ENCODE assay signal across 8 mouse cellular contexts in the genomic region with DNA sequence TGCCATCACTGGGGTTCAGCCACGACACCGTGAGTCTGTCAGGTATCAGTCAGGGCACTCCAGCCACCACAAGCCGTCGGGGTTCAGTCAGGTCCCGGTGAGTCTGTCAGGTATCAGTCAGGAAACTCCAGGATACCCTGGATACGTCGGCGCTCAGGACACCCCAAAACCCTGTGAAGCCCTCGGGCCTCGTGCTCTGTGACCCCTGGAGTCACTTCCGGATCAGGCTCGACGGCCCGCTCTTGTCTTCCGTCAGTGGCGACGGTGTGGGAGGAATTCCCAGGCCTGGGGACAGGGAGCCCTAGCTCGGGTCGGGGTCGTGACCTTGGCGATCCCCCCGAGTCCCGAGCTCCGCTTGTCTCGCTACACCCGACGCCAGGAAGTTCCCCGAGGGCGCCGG. TPM values are rescaled to one million over a fixed set of nuclear protein-coding genes. Genes with fewer than 3 reads are reported as not detected.
DNase-seq lines count a peak whose midpoint lies in the region; ATAC-seq and TF ChIP-seq lines count a peak whose summit lies in the region.

No protein-coding gene starts in this region.

- H3K36me3 ChIP-seq in kidney, adult 2 months (ENCODE audit: control insufficient read depth, insufficient read depth, low read length) = no peaks in the 10 kb centered on the region
- H3K36me3 ChIP-seq in forebrain, embryonic 16.5 days (ENCODE audit: control insufficient read depth, insufficient read depth) = no peaks in the 10 kb centered on the region
- H3K36me3 ChIP-seq in liver, embryonic 16.5 days (ENCODE audit: control insufficient read depth, insufficient read depth) = peaks cover 14% of the 10 kb centered on the region

- peak overlapping the region; percentile 82 for H3K4me2 ChIP-seq in forebrain, embryonic 16.5 days (ENCODE audit: low read length)
- peak overlapping the region; percentile 82 for H3K4me2 ChIP-seq in liver, embryonic 16.5 days (ENCODE audit: low read depth, low read length)

- CTCF ChIA-PET in Patski (lab: Charles Lee) = no interaction called here

- peak overlapping the region; percentile 78 for H3K4me3 ChIP-seq in kidney, adult 2 months (ENCODE audit: insufficient read depth, low read depth, low read length)
- peak overlapping the region; percentile 74 for H3K4me3 ChIP-seq in forebrain, embryonic 16.5 days (replicated peaks; ENCODE audit: low read length)
- peak overlapping the region; percentile 88 for H3K4me3 ChIP-seq in liver, embryonic 16.5 days (ENCODE audit: low read depth, low read length)

- H3K4me1 ChIP-seq in kidney, adult 2 months (ENCODE audit: control insufficient read depth, insufficient read depth, low read length) = peaks cover 5% of the 10 kb centered on the region; the same call in 1 of the 2 replicates
- peaks cover 9% of the 10 kb centered on the region for H3K4me1 ChIP-seq in forebrain, embryonic 16.5 days (replicated peaks; ENCODE audit: control insufficient read depth, insufficient read depth, low read length)
- H3K4me1 ChIP-seq in liver, embryonic 16.5 days (ENCODE audit: control insufficient read depth, low read depth, low read length) = peaks cover 32% of the 10 kb centered on the region

- TF ChIP-seq POLR2A in kidney, adult 2 months (IDR thresholded peaks at IDR 0.05; ENCODE audit: low read depth, low read length) = no peak

- peak overlapping the region; percentile 73 for H3K27ac ChIP-seq in kidney, adult 2 months (ENCODE audit: insufficient read depth, low read depth, low read length)
- 0 out of 2 replicates have a peak overlapping the region, but pooled peaks have one; percentile 15 for H3K27ac ChIP-seq in forebrain, embryonic 16.5 days (ENCODE audit: low read length)
- peak overlapping the region; percentile 92 for H3K27ac ChIP-seq in liver, embryonic 16.5 days (ENCODE audit: low read length)

- no peaks in the 10 kb centered on the region for H3K9me3 ChIP-seq in forebrain, embryonic 16.5 days (ENCODE audit: control insufficient read depth, low read length)
- H3K9me3 ChIP-seq in liver, embryonic 16.5 days (replicated peaks; ENCODE audit: control insufficient read depth, low read length) = no peaks in the 10 kb centered on the region

- ATAC-seq in Patski = peak; percentile 24
- peak; percentile 19 for ATAC-seq in forebrain, embryonic 16.5 days
- ATAC-seq in liver, embryonic 16.5 days (ENCODE audit: low read depth) = peak; percentile 9

- peak overlapping the region; percentile 71 for H3K9ac ChIP-seq in forebrain, embryonic 16.5 days (replicated peaks; ENCODE audit: low read depth, low read length)
- peak overlapping the region; percentile 95 for H3K9ac ChIP-seq in liver, embryonic 16.5 days (ENCODE audit: low read depth, low read length)

- POLR2A ChIA-PET in Patski (lab: Charles Lee) = interaction anchor here (1.0 to 1.4 kb wide), 2 partner anchors 9 to 834 kb away, joined by 3 to 5 read pairs; a partner anchor contains a TSS

- WGBS in kidney, adult 2 months = 7% methylated on average over 30 of the region's 30 CpGs
- WGBS in forebrain, embryonic 16.5 days = 7% methylated on average over 30 of the region's 30 CpGs
- WGBS in liver, embryonic 16.5 days (ENCODE audit: insufficient replicate concordance) = 3% methylated on average over 30 of the region's 30 CpGs

- in situ Hi-C loops in Patski (cut with MboI; ENCODE audit: low pct_unique_long_range_greater_than_20kb) = loop anchor here (5.0 to 25.0 kb wide), 2 partner anchors 130 to 385 kb away; a partner anchor contains a TSS

- no peaks in the 10 kb centered on the region for H3K27me3 ChIP-seq in kidney, adult 2 months (replicated peaks; ENCODE audit: control insufficient read depth, insufficient read depth, low read length)
- no peaks in the 10 kb centered on the region for H3K27me3 ChIP-seq in Patski
- H3K27me3 ChIP-seq in forebrain, embryonic 16.5 days (replicated peaks; ENCODE audit: control insufficient read depth, insufficient read depth, low read length) = no peaks in the 10 kb centered on the region
- no peaks in the 10 kb centered on the region for H3K27me3 ChIP-seq in liver, embryonic 16.5 days (ENCODE audit: control insufficient read depth, insufficient read depth, low read depth, low read length)

- no peak for TF ChIP-seq CTCF in kidney, adult 2 months (conservative IDR thresholded peaks at IDR 0.05; ENCODE audit: insufficient read depth, insufficient read length, low read depth, low read length)
- no peak for TF ChIP-seq CTCF in Patski (IDR thresholded peaks at IDR 0.05)

- no peak for DNase-seq in kidney, adult 2 months
- no peak for DNase-seq in kidney, postnatal 4 days
- no peak for DNase-seq in Patski (ENCODE audit: low read depth, low spot score)
- DNase-seq in yolk sac, embryonic 10.5 days (ENCODE audit: low spot score) = no peak
- no peak for DNase-seq in adrenal gland, adult 2 months
- no peak for DNase-seq in thymus, postnatal 0 days (ENCODE audit: low spot score)

RNA-seq across cellular contexts. Expression of a gene that starts 0.5 kb away (rescaled TPM):
- polyA plus RNA-seq in kidney, adult 2 months (2012; rRNA removed) = 39.9 and 48.1 TPM in 2 replicates
- polyA plus RNA-seq in Patski (2021) = 95.9 TPM
- polyA plus RNA-seq in forebrain, embryonic 16.5 days (2015; fragmentation: Nextera tagmentation; extraction: Ambion mirVana) = 120 and 121 TPM in 2 replicates
- polyA plus RNA-seq in liver, embryonic 16.5 days (2015; fragmentation: Nextera tagmentation; extraction: Ambion mirVana) = 64.2 and 74.4 TPM in 2 replicates
- total RNA-seq in adrenal gland, adult 2 months (2021) = 100 to 1,000 TPM; 120 to 137 TPM
- 33.9 and 39.0 TPM in 2 replicates for polyA plus RNA-seq in adrenal gland, adult 2 months (2012; rRNA removed)
- 149 TPM in 2 replicates for polyA plus RNA-seq in thymus, postnatal 0 days (2015; fragmentation: Nextera tagmentation; extraction: Ambion mirVana)

RNA-seq across cellular contexts. Expression of a gene that starts 8.5 kb away (rescaled TPM):
- polyA plus RNA-seq in kidney, adult 2 months (2012; rRNA removed) = 806 and 1,071 TPM in 2 replicates
- 379 TPM for polyA plus RNA-seq in Patski (2021)
- polyA plus RNA-seq in forebrain, embryonic 16.5 days (2015; fragmentation: Nextera tagmentation; extraction: Ambion mirVana) = 529 and 555 TPM in 2 replicates
- 366 and 385 TPM in 2 replicates for polyA plus RNA-seq in liver, embryonic 16.5 days (2015; fragmentation: Nextera tagmentation; extraction: Ambion mirVana)
- total RNA-seq in adrenal gland, adult 2 months (2021) = 100 to 1,000 TPM; 289 to 654 TPM
- polyA plus RNA-seq in adrenal gland, adult 2 months (2012; rRNA removed) = 402 and 484 TPM in 2 replicates
- 855 and 901 TPM in 2 replicates for polyA plus RNA-seq in thymus, postnatal 0 days (2015; fragmentation: Nextera tagmentation; extraction: Ambion mirVana)

RNA-seq across cellular contexts. Expression of a gene that starts 21.9 kb away (rescaled TPM):
- 0.34 and 0.61 TPM in 2 replicates for polyA plus RNA-seq in kidney, adult 2 months (2012; rRNA removed)
- not detected for polyA plus RNA-seq in Patski (2021)
- polyA plus RNA-seq in forebrain, embryonic 16.5 days (2015; fragmentation: Nextera tagmentation; extraction: Ambion mirVana) = 0.24 and 0.63 TPM in 2 replicates
- 22.0 and 23.5 TPM in 2 replicates for polyA plus RNA-seq in liver, embryonic 16.5 days (2015; fragmentation: Nextera tagmentation; extraction: Ambion mirVana)
- 1 to 10 TPM in 1 of 2 experiments, under 1 TPM in 1; 0.61 to 1.1 TPM for total RNA-seq in adrenal gland, adult 2 months (2021)
- polyA plus RNA-seq in adrenal gland, adult 2 months (2012; rRNA removed) = 0.28 and 0.66 TPM in 2 replicates
- polyA plus RNA-seq in thymus, postnatal 0 days (2015; fragmentation: Nextera tagmentation; extraction: Ambion mirVana) = 0.22 TPM in 1 of 2 replicates, not detected in the other

RNA-seq across cellular contexts. Expression of a gene that starts 33.6 kb away (rescaled TPM):
- 265 and 268 TPM in 2 replicates for polyA plus RNA-seq in kidney, adult 2 months (2012; rRNA removed)
- polyA plus RNA-seq in Patski (2021) = 0.09 TPM
- polyA plus RNA-seq in forebrain, embryonic 16.5 days (2015; fragmentation: Nextera tagmentation; extraction: Ambion mirVana) = 81.2 and 84.9 TPM in 2 replicates
- polyA plus RNA-seq in liver, embryonic 16.5 days (2015; fragmentation: Nextera tagmentation; extraction: Ambion mirVana) = 125 and 128 TPM in 2 replicates
- total RNA-seq in adrenal gland, adult 2 months (2021) = 100 to 1,000 TPM; 189 to 272 TPM
- 221 and 303 TPM in 2 replicates for polyA plus RNA-seq in adrenal gland, adult 2 months (2012; rRNA removed)
- 133 and 141 TPM in 2 replicates for polyA plus RNA-seq in thymus, postnatal 0 days (2015; fragmentation: Nextera tagmentation; extraction: Ambion mirVana)

RNA-seq across cellular contexts. Expression of a gene that starts 56.8 kb away (rescaled TPM):
- polyA plus RNA-seq in kidney, adult 2 months (2012; rRNA removed) = 45.4 and 48.1 TPM in 2 replicates
- 47.1 TPM for polyA plus RNA-seq in Patski (2021)
- 106 and 109 TPM in 2 replicates for polyA plus RNA-seq in forebrain, embryonic 16.5 days (2015; fragmentation: Nextera tagmentation; extraction: Ambion mirVana)
- polyA plus RNA-seq in liver, embryonic 16.5 days (2015; fragmentation: Nextera tagmentation; extraction: Ambion mirVana) = 68.7 and 69.4 TPM in 2 replicates
- 10 to 100 TPM; 48.8 to 58.7 TPM for total RNA-seq in adrenal gland, adult 2 months (2021)
- polyA plus RNA-seq in adrenal gland, adult 2 months (2012; rRNA removed) = 74.1 and 81.2 TPM in 2 replicates
- 83.8 and 87.2 TPM in 2 replicates for polyA plus RNA-seq in thymus, postnatal 0 days (2015; fragmentation: Nextera tagmentation; extraction: Ambion mirVana)

Comparison
In these comparisons a context has a peak if more than half of its experiments do, and no peak if none do; other contexts are left out.
1. H3K27ac ChIP-seq: peak in every context shown above with its lines; median percentile 92 in liver, embryonic 16.5 days; 73 in kidney, adult 2 months; 15 in forebrain, embryonic 16.5 days.
2. RNA of a gene that starts 21.9 kb away (polyA plus RNA-seq): 22.0 to 23.5 TPM in liver, embryonic 16.5 days; 0.28 to 0.66 TPM in adrenal gland, adult 2 months, 0.34 to 0.61 TPM in kidney, adult 2 months, 0.24 to 0.63 TPM in forebrain, embryonic 16.5 days, 0.22 TPM in thymus, postnatal 0 days and not detected in Patski (single experiment); every median in the first group is over 10 times any median in the second.
3. Peak in every context shown above with its lines, with median percentiles within 50 percentile points of each other: H3K4me3 ChIP-seq and ATAC-seq.